Mouse (Mus musculus) kidney, embryonic 15.5 days (tissue): ENCODE results near the gene Tspyl4. TPM values are rescaled to one million over a fixed set of nuclear protein-coding genes. Genes with fewer than 3 reads are reported as not detected.
"Not testable (repeated sequence)": the region's sequence is repeated elsewhere in the genome, so short reads cannot be mapped to it uniquely, and the experiment has no call there.

Experiments used
- ATAC-seq: fragments of 200-750 bp; cut with Nextera tagmentation; replicated peaks from 2 replicates; pipeline ENCODE4 v1.8.0; 2017; ENCODE audit warnings: moderate TSS enrichment; ENCODE audit not compliant: low FRiP score
- H3K27ac ChIP-seq: fragments of 300-500 bp; sonication (generic); 2 replicates; pipeline ENCODE4 v1.5.1; 2015; ENCODE audit warnings: mild to moderate bottlenecking, inconsistent platforms
- H3K27me3 ChIP-seq: fragments of 300-500 bp; sonication (generic); 2 replicates; pipeline ENCODE4 v1.6.1; 2015; ENCODE audit warnings: inconsistent platforms
- H3K36me3 ChIP-seq: fragments of 300-500 bp; sonication (generic); 2 replicates; pipeline ENCODE4 v1.6.1; 2015; ENCODE audit warnings: inconsistent platforms
- H3K4me1 ChIP-seq: fragments of 300-500 bp; sonication (generic); 2 replicates; pipeline ENCODE4 v1.6.1; 2015; ENCODE audit warnings: inconsistent platforms
- H3K4me2 ChIP-seq: fragments of 300-500 bp; sonication (generic); 2 replicates; pipeline ENCODE4 v1.6.1; 2015; ENCODE audit warnings: moderate library complexity, mild to moderate bottlenecking, inconsistent platforms
- H3K4me3 ChIP-seq: fragments of 300-500 bp; sonication (generic); replicated peaks from 2 replicates; pipeline ENCODE4 v1.5.1; 2015; ENCODE audit warnings: mild to moderate bottlenecking, inconsistent platforms
- H3K9ac ChIP-seq: fragments of 300-500 bp; sonication (generic); 2 replicates; pipeline ENCODE4 v1.6.1; 2015; ENCODE audit warnings: mild to moderate bottlenecking, inconsistent platforms
- H3K9me3 ChIP-seq: fragments of 300-500 bp; sonication (generic); replicated peaks from 2 replicates; pipeline ENCODE4 v1.6.1; 2016; ENCODE audit warnings: inconsistent platforms
- WGBS: fragments of 180-500 bp; shearing (Covaris S2); methylation state at CpG from one replicate; pipeline ENCODE4 v1.1.7; 2015; ENCODE audit warnings: mixed read lengths; 5-methylcytosine and 5-hydroxymethylcytosine counted together
- polyA plus RNA-seq: library from polyadenylated mRNA; unstranded; fragments of >200 nt; fragmentation: Nextera tagmentation; extraction: Ambion mirVana; gene quantifications from 2 replicates; pipeline ENCODE4 v1.2.1, GENCODE M21; 2015

Tspyl4 gene
- polyA plus RNA-seq: 11.2 and 14.8 TPM in 2 replicates

DNA sequence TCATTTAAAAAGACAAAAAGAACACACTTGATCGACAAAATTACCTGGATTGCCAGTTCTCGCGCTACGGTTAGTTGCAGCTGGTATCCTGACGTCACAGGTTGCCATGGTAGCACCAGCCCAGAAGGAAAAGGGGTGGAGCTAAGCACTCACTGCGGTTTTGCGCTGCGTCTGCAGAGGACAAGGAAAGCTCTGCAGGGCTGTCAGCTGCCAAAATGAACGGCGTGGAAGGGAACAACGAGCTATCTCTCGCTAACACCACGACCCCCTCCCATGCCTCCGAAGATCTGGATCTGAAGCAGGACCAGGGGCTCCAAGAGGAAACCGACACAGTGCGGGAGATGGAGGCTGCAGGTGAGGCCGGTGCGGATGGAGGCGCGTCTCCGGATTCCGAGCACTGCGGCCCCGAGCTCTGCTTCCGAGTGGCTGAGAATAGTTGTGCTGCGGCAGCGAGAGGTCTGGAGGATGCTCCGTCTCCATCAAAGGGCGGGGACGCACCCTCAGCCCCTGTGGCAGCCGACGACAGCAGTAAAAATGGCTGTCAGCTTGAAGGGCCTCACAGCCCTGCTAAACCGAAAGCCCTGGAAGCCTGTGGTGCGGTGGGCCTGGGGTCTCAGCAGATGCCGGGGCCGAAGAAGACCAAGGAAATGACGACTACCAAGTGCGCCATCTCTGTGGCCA is at the start of gene Tspyl4:
Gene Tspyl4, plus strand, starts transcription at position 144 of the 681 bp plus-strand sequence.
- H3K4me2 ChIP-seq: peak within 1 kb of the TSS; percentile 95
- ATAC-seq: peak; percentile 98
- H3K27ac ChIP-seq: peak within 1 kb of the TSS; percentile 37
- H3K4me3 ChIP-seq: peak within 1 kb of the TSS; percentile 66
- H3K27me3 ChIP-seq: 0 out of 2 replicates have a peak, but pooled peaks cover 4% of the 10 kb centered on the region
- peak within 1 kb of the TSS; percentile 59 for H3K9ac ChIP-seq
- peaks cover 22% of the 10 kb centered on the region for H3K4me1 ChIP-seq
- no peaks in the 10 kb centered on the region for H3K36me3 ChIP-seq
- no peaks in the 10 kb centered on the region for H3K9me3 ChIP-seq
- WGBS: under 1% methylated on average over 38 of the region's 38 CpGs

DNA sequence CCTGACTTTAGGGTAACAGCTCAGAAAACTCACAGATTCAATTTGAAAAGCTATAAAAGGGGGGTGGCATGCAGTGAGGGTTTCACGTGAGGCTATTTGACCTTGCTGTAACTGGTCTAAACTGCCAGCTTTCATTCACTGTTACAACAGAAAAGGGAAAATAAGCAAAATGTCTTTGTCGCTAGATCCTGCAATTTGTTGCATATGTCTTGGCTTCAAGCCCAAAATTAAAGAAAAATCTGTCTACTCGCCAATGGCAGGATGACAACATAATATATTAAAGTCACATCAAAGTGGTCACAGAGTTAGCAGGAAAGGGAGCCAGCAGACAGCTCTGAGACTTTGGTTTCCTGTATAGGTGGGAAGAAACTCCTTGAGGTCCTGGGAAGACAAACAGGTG is 49.5 kb upstream of the Tspyl4 start:
- Histone ChIP-seq H3K4me1 (peaks cover 11% of the 10 kb centered on the region; the same call in 1 of the 2 replicates), H3K4me3 (no peak overlapping the region), H3K9ac (no peak overlapping the region), H3K36me3 (no peaks in the 10 kb centered on the region), H3K4me2 (no peak overlapping the region), H3K27ac (no peak overlapping the region), H3K9me3 (no peaks in the 10 kb centered on the region), H3K27me3 (no peaks in the 10 kb centered on the region)
- 26% methylated on average over 3 of the region's 3 CpGs for WGBS
- no peak for ATAC-seq

DNA sequence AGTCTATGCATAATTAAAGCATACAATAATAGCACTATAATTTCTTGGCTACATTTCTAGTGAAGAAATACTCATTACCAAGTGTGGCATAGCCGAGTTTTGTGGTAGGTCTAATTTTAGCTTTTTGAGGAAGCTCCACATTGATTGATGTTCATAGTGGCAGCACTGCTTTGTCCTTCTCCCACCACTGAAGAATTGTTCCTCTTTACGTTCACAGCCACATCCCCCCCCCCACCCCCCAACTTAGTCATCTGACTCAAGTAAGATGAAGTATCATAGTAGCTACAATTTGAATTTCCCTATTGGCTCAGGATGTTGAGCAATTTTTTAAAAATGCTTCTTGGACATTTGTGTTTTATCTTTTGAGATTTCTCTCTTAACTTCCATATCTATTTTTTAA is 47.6 kb upstream of the Tspyl4 start:
- no peak for ATAC-seq
- Histone ChIP-seq H3K9ac (no peak overlapping the region), H3K9me3 (no peaks in the 10 kb centered on the region), H3K4me2 (no peak overlapping the region), H3K27ac (no peak overlapping the region), H3K4me1 (peaks cover 11% of the 10 kb centered on the region; the same call in 1 of the 2 replicates), H3K36me3 (no peaks in the 10 kb centered on the region), H3K4me3 (no peak overlapping the region), H3K27me3 (no peaks in the 10 kb centered on the region)
- 50% methylated on average over 2 of the region's 2 CpGs for WGBS

DNA sequence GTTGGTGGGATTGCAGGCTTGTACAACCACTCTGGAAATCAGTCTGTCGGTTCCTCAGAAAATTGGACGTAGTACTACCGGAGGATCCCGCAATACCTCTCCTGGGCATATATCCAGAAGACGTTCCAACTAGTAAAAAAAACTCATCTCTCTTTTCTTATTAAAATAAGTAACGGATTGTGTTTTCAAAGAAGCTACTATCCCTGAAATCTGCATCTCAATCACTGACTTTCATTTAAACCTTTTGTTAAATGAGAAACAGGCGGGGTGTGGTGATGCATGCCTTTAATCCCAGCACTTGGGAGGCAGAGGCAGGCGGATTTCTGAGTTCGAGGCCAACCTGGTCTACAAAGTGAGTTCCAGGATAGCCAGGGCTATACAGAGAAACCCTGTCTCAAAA is 44.4 kb upstream of the Tspyl4 start:
- H3K9ac ChIP-seq, ATAC-seq, H3K4me2 ChIP-seq, H3K4me3 ChIP-seq, H3K27ac ChIP-seq, H3K4me1 ChIP-seq, H3K36me3 ChIP-seq, H3K9me3 ChIP-seq, H3K27me3 ChIP-seq: not testable (repeated sequence)
- WGBS: 93% methylated on average over 9 of the region's 9 CpGs

DNA sequence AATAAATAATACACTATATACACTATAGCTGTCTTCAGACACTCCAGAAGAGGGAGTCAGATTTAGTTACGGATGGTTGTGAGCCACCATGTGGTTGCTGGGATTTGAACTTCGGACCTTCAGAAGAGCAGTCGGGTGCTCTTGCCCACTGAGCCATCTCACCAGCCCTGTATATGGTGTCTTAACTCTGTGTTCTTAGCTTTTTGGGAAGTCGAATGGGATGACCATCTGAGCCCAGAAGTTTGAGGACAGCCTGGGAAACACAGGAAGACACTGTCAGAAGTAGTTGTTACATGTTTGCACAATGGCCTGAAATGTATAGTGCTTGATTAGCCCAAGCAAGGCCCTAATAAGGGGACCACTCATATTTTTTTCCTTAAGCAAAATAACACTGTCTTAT is 32.1 kb upstream of the Tspyl4 start:
- Histone ChIP-seq H3K36me3 (no peaks in the 10 kb centered on the region), H3K9me3 (no peaks in the 10 kb centered on the region), H3K9ac (no peak overlapping the region), H3K4me2 (no peak overlapping the region), H3K27me3 (no peaks in the 10 kb centered on the region), H3K4me1 (no peaks in the 10 kb centered on the region), H3K4me3 (no peak overlapping the region), H3K27ac (no peak overlapping the region)
- ATAC-seq: no peak
- WGBS: 88% methylated on average over 4 of the region's 4 CpGs

DNA sequence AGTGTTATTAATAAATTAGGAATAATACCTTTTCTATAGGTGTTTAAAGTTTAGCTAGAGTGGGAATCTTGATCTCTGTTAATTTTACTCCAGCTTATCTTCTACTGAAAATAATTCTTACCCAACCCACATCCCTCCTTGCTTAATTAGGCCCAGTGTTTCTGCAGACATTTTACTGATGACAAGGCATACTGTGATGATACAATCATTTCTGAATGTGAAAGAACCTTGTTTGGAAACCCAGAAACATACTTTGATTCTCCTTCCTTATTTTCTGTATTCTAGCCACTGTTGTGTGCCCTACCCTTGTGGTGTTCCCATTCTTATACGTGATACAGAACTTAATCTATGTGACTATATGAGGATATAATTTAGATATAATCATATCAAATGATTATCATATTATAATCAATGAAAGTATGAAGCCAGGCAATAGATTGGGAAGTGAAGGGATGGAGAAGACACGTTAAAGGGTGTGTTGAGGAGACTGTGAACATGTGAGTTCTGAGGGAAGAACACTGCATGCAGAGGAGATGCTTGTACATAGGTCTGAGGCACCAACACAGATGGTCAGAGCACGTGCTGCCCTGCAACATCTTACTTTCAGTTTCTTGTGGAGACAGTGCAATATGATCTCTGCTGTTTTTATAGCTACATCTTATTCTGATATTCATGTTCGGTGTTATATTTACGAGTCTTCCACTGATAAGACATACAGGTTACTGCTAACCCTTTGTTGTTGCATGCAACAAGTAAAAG is 29.8 kb upstream of the Tspyl4 start:
- Histone ChIP-seq H3K9me3 (no peaks in the 10 kb centered on the region), H3K4me3 (no peak overlapping the region), H3K27ac (no peak overlapping the region), H3K4me2 (no peak overlapping the region), H3K4me1 (no peaks in the 10 kb centered on the region), H3K27me3 (no peaks in the 10 kb centered on the region), H3K36me3 (no peaks in the 10 kb centered on the region), H3K9ac (no peak overlapping the region)
- 65% methylated on average over 5 of the region's 5 CpGs for WGBS
- no peak for ATAC-seq

DNA sequence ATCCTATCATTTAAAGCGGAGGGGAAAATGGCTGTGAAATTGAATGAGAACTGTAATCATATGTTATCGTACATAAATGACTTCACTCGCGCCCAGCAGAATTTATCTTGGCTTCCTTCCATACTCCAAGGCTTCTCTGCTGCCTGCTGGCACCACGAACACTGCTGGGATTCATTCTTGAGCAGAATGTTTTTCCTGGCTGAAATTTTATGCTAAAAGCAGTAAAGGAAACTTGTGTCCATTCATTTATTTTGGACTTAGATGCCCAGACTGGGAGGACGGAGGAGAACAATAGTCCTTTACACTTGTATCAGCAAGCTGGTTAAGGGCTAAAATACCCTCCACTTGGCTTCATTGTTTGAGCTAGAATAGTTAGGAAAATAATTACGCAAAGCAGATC is 25.6 kb upstream of the Tspyl4 start:
- Histone ChIP-seq H3K4me2 (no peak overlapping the region), H3K9ac (no peak overlapping the region), H3K36me3 (no peaks in the 10 kb centered on the region), H3K4me1 (no peaks in the 10 kb centered on the region), H3K27ac (no peak overlapping the region), H3K27me3 (no peaks in the 10 kb centered on the region), H3K4me3 (no peak overlapping the region), H3K9me3 (no peaks in the 10 kb centered on the region)
- 45% methylated on average over 7 of the region's 7 CpGs for WGBS
- no peak for ATAC-seq

DNA sequence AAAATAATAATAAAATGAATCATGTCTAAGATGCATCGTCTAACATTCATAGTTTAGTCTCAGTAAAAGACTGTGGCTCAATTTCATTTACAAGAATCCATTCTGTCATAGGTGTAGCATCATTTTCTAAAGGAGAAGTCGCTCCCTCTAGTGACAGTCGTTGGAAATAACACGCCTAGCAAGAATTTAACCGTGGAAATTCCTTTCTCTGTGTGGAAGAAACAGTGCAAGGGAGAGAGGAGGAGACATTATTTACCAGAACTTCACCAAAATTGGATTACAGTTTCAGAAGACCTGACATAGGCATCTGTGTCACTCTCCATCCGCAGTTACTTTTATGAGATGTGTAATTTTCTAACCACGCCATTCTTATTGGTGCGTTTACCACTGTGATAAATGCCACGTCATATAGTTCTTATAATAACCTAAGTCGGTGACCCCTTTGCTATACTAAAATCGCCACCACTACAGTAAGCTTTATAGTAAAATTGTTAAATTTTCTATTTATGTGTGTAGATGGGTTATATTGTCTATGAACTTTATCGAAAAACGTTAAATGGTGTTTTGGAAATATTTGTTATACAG is 16.6 kb upstream of the Tspyl4 start:
- no peaks in the 10 kb centered on the region for H3K36me3 ChIP-seq
- H3K9ac ChIP-seq: no peak overlapping the region
- H3K4me1 ChIP-seq: peaks cover 18% of the 10 kb centered on the region
- H3K4me2 ChIP-seq: peak overlapping the region; percentile 56
- no peak for ATAC-seq
- H3K9me3 ChIP-seq: no peaks in the 10 kb centered on the region
- WGBS: 28% methylated on average over 13 of the region's 13 CpGs
- peaks cover 10% of the 10 kb centered on the region; the same call in 1 of the 2 replicates for H3K27me3 ChIP-seq
- H3K4me3 ChIP-seq: peak overlapping the region; percentile 28
- H3K27ac ChIP-seq: no peak overlapping the region

DNA sequence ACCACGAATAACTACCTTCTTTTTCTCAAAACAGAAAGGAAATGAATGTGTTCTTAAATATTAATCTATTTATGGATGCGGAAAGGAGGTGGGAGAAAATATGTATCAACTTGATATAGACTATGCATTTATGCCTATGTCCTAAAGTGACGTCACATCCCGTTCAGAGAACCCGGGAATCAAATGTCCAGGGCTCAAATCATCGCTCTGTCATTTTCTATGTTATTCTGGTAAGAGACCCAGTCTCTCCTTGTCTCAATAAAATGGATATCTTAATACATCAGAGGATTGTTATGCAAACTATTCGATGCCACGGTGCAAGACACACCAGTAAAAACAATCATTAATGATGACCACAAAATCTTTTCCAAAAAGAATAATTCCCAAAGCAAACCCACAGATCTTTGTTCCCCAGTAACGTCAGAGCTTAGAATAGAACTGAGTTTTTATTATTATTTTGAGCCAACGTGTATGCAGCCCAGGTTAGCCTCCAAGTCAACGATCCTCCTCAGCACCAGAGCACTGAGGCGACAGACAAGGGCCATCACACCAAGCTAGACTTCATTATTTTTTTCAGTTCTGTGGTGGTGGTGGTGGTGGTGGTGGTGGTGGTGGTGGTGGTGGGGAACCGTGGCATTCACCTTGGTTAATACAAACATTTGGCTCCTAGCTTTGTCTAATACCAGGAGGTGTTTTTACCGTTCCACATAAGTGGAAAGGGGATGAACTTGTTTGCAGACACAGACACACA is 15.9 kb upstream of the Tspyl4 start:
- Histone ChIP-seq H3K36me3 (0 out of 2 replicates have a peak, but pooled peaks cover 3% of the 10 kb centered on the region), H3K4me3 (peak overlapping the region; percentile 72), H3K9me3 (no peaks in the 10 kb centered on the region), H3K27me3 (peaks cover 10% of the 10 kb centered on the region; the same call in 1 of the 2 replicates), H3K9ac (peak overlapping the region; percentile 77), H3K4me1 (peaks cover 18% of the 10 kb centered on the region), H3K27ac (peak overlapping the region; percentile 64; the same call in 1 of the 2 replicates), H3K4me2 (peak overlapping the region; percentile 75)
- 17% methylated on average over 14 of the region's 14 CpGs for WGBS
- peak; percentile 26; the same call in 1 of the 2 replicates for ATAC-seq

DNA sequence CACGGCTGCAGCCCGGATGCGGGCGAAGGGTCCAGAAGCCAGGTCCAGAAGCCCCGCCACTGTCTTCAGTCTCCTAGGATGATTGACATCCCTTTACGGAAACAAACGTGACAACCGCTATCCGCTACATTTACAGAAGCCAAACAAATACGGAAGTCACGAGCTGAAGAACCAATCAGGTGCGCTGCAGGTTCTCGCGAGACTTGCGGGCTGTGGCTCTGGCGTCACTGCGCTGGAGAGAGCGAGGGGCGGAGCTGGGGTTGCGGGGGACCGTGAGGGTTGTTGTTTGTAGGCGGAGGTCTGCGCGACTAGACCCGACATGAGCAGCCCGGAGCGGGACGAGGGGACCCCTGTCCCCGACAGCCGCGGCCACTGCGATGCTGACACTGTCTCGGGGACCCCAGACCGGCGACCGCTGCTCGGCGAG is 15.3 kb upstream of the Tspyl4 start, which contains the start of gene Tspyl1:
Gene Tspyl1, plus strand, starts transcription at position 229 of the 427 bp plus-strand sequence.
- Histone ChIP-seq H3K9me3 (no peaks in the 10 kb centered on the region), H3K4me2 (peak within 1 kb of the TSS; percentile 75), H3K36me3 (peaks cover 4% of the 10 kb centered on the region), H3K4me3 (peak within 1 kb of the TSS; percentile 72), H3K4me1 (peaks cover 18% of the 10 kb centered on the region), H3K27ac (peak within 1 kb of the TSS; percentile 67), H3K27me3 (peaks cover 10% of the 10 kb centered on the region; the same call in 1 of the 2 replicates), H3K9ac (peak within 1 kb of the TSS; percentile 77)
- peak; percentile 98 for ATAC-seq
- under 1% methylated on average over 38 of the region's 38 CpGs for WGBS

DNA sequence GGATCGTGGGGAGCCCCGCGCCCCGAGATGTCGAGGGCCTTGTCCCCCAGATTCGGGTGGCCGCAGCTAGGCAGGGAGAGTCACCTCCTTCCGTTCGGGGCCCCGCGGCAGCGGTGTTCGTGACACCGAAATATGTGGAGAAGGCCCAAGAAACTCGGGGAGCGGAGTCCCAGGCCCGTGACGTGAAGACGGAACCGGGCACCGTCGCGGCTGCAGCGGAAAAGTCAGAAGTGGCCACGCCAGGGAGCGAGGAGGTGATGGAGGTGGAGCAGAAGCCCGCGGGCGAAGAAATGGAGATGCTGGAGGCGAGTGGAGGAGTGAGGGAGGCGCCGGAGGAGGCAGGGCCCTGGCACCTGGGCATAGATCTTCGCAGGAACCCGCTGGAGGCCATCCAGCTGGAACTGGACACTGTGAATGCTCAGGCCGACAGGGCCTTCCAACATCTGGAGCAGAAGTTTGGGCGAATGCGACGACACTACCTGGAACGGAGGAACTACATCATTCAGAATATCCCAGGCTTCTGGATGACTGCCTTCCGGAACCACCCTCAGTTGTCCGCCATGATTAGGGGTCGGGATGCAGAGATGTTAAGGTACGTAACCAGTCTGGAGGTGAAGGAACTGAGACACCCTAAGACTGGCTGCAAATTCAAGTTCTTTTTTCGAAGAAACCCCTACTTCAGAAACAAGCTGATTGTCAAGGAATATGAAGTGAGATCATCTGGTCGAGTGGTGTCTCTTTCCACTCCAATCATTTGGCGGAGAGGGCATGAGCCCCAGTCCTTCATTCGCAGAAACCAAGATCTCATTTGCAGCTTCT is 14.6 kb upstream of the Tspyl4 start:
- ATAC-seq: peak; percentile 67
- WGBS: 4% methylated on average over 47 of the region's 47 CpGs
- H3K9ac ChIP-seq: peak overlapping the region; percentile 77
- H3K36me3 ChIP-seq: peaks cover 11% of the 10 kb centered on the region
- peak overlapping the region; percentile 67 for H3K27ac ChIP-seq
- H3K4me1 ChIP-seq: peaks cover 18% of the 10 kb centered on the region
- peak overlapping the region; percentile 75 for H3K4me2 ChIP-seq
- no peaks in the 10 kb centered on the region for H3K9me3 ChIP-seq
- H3K27me3 ChIP-seq: peaks cover 4% of the 10 kb centered on the region; the same call in 1 of the 2 replicates
- peak overlapping the region; percentile 72 for H3K4me3 ChIP-seq
